Mouse (Mus musculus) midbrain, embryonic 14.5 days (tissue): ENCODE data around the gene Ldlrad3. TPM values are rescaled to one million over a fixed set of nuclear protein-coding genes. Genes with fewer than 3 reads are reported as not detected.

Experiments
- ATAC-seq: fragments of 200-750 bp; cut with Nextera tagmentation; 2 replicates; pipeline ENCODE4 v1.8.0; 2017; ENCODE audit warnings: moderate number of reproducible peaks, moderate library complexity; ENCODE audit not compliant: low FRiP score, low TSS enrichment
- DNase-seq: peaks from one replicate; pipeline ENCODE4 v3.0.0-alpha.2; 2015
- H3K27ac ChIP-seq: fragments of 300-500 bp; sonication (generic); replicated peaks from 2 replicates; pipeline ENCODE4 v1.5.1; 2014; ENCODE audit warnings: mild to moderate bottlenecking, low read depth, low read length, moderate library complexity
- H3K27me3 ChIP-seq: fragments of 300-500 bp; sonication (generic); 2 replicates; pipeline ENCODE4 v1.6.1; 2014; ENCODE audit warnings: low read length, control low read depth, mixed read lengths; ENCODE audit not compliant: control insufficient read depth, insufficient read depth
- H3K36me3 ChIP-seq: fragments of 300-500 bp; sonication (generic); 2 replicates; pipeline ENCODE4 v1.6.1; 2014; ENCODE audit warnings: low read length, control low read depth; ENCODE audit not compliant: control insufficient read depth, insufficient read depth
- H3K4me1 ChIP-seq: fragments of 300-500 bp; sonication (generic); 2 replicates; pipeline ENCODE4 v1.6.1; 2014; ENCODE audit warnings: mild to moderate bottlenecking, antibody characterized with exemption, low read length, control low read depth; ENCODE audit not compliant: control insufficient read depth, insufficient read depth
- H3K4me2 ChIP-seq: fragments of 300-500 bp; sonication (generic); 2 replicates; pipeline ENCODE4 v1.6.1; 2014; ENCODE audit warnings: mild to moderate bottlenecking, low read length, moderate library complexity
- H3K4me3 ChIP-seq: fragments of 300-500 bp; sonication (generic); replicated peaks from 2 replicates; pipeline ENCODE4 v1.5.1; 2014; ENCODE audit warnings: low read depth, low read length
- H3K9ac ChIP-seq: fragments of 300-500 bp; sonication (generic); replicated peaks from 2 replicates; pipeline ENCODE4 v1.6.1; 2014; ENCODE audit warnings: mild to moderate bottlenecking, low read length, moderate library complexity
- H3K9me3 ChIP-seq: fragments of 300-500 bp; sonication (generic); 2 replicates; pipeline ENCODE4 v1.6.1; 2016; ENCODE audit warnings: low read length, control low read depth, mixed read lengths; ENCODE audit not compliant: control insufficient read depth
- WGBS: fragments of 180-500 bp; shearing (Covaris S2); extraction: QIAGEN DNeasy Blood & Tissue Kit; methylation state at CpG from one replicate; pipeline ENCODE4 v1.1.7; 2014; 5-methylcytosine and 5-hydroxymethylcytosine counted together
- polyA plus RNA-seq: library from polyadenylated mRNA; unstranded; fragments of >200 nt; fragmentation: Nextera tagmentation; extraction: Ambion mirVana; gene quantifications from 2 replicates; pipeline ENCODE4 v1.2.1, GENCODE M21; 2014

The Ldlrad3 gene
- polyA plus RNA-seq, 1 experiment from 2014 or later: 34.0 TPM

- DNase-seq (no peak), ATAC-seq (no peak)
- 100% methylated on average over 1 of the region's 1 CpGs for WGBS
- Histone ChIP-seq H3K4me1 (peaks cover 10% of the 10 kb centered on the region; the same call in 1 of the 2 replicates), H3K27me3 (no peaks in the 10 kb centered on the region), H3K36me3 (no peaks in the 10 kb centered on the region), H3K9ac (no peak overlapping the region), H3K9me3 (no peaks in the 10 kb centered on the region), H3K27ac (no peak overlapping the region), H3K4me2 (no peak overlapping the region), H3K4me3 (no peak overlapping the region)
Measured at GRCm38 (mm10) chr2:101935006-101935405, 251.2 kb downstream of the Ldlrad3 start.

DNA sequence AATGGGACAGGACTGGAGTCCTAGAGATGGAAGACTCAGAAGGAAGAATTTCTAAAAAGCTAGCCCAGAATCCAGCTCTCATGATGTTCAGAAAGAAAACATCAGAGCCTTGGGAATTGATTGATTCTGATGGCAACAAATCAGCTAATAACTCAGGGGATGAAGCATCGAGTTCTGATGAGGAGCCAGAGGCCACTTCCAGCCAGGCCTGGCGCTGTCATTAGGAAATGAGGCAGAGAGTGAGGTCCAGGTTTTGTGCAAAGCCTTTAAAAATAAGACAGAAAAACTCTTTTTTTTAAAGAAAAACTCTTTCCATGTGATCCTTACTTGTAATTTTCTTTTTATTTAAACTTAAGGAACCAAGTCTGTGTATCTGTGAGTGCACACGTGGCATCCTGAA is 252.9 kb downstream of the Ldlrad3 start:
- WGBS: 79% methylated on average over 3 of the region's 3 CpGs
- Histone ChIP-seq H3K27me3 (no peaks in the 10 kb centered on the region), H3K36me3 (no peaks in the 10 kb centered on the region), H3K4me3 (no peak overlapping the region), H3K4me2 (no peak overlapping the region), H3K9ac (no peak overlapping the region), H3K27ac (no peak overlapping the region), H3K9me3 (no peaks in the 10 kb centered on the region), H3K4me1 (peaks cover 10% of the 10 kb centered on the region; the same call in 1 of the 2 replicates)
- ATAC-seq (no peak), DNase-seq (no peak)

- no peaks in the 10 kb centered on the region for H3K27me3 ChIP-seq
- H3K9ac ChIP-seq: no peak overlapping the region
- H3K4me1 ChIP-seq: peaks cover 10% of the 10 kb centered on the region; the same call in 1 of the 2 replicates
- no peaks in the 10 kb centered on the region for H3K9me3 ChIP-seq
- peak; percentile 60 for DNase-seq
- peak overlapping the region; percentile 49 for H3K27ac ChIP-seq
- no peaks in the 10 kb centered on the region for H3K36me3 ChIP-seq
- H3K4me3 ChIP-seq: no peak overlapping the region
- ATAC-seq: no peak; the same call in 1 of the 2 replicates
- H3K4me2 ChIP-seq: no peak overlapping the region
- 49% methylated on average over 14 of the region's 14 CpGs for WGBS
Measured at GRCm38 (mm10) chr2:101932169-101932936, 253.8 kb downstream of the Ldlrad3 start.

GRCm38 (mm10) chr2:101925591-101926188 is 260.5 kb downstream of the Ldlrad3 start:
- H3K4me1 ChIP-seq: peaks cover 13% of the 10 kb centered on the region
- H3K9ac ChIP-seq: no peak overlapping the region
- no peaks in the 10 kb centered on the region for H3K36me3 ChIP-seq
- no peak overlapping the region for H3K4me3 ChIP-seq
- no peaks in the 10 kb centered on the region for H3K27me3 ChIP-seq
- DNase-seq: peak; percentile 65
- ATAC-seq: no peak; the same call in 1 of the 2 replicates
- WGBS: 12% methylated on average over 12 of the region's 12 CpGs
- H3K27ac ChIP-seq: 0 out of 2 replicates have a peak overlapping the region, but pooled peaks have one; percentile 21
- no peaks in the 10 kb centered on the region for H3K9me3 ChIP-seq
- peak overlapping the region; percentile 15; the same call in 1 of the 2 replicates for H3K4me2 ChIP-seq

DNA sequence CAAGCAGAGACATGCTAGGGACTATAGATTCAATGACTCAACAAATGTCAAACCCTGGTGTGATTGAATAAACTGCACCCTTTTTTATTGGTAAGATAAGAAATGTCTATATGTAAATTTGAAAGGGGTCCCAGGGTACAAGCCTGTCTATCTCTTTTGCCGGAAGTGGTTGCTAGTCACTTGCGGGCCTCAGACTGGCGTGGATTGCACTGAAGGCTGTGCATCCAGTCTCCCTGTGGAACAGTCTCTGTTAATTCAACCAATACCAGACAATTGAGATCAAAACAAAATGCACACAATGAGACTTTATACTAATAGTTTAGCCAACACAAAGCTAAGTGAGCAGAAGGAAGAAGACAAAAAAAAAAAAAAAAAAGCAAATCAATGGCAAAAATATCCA is 261.0 kb downstream of the Ldlrad3 start:
- Histone ChIP-seq H3K36me3 (no peaks in the 10 kb centered on the region), H3K9ac (no peak overlapping the region), H3K4me2 (no peak overlapping the region; the same call in 1 of the 2 replicates), H3K4me1 (peaks cover 18% of the 10 kb centered on the region), H3K27me3 (no peaks in the 10 kb centered on the region), H3K27ac (no peak overlapping the region), H3K9me3 (no peaks in the 10 kb centered on the region), H3K4me3 (no peak overlapping the region)
- ATAC-seq (no peak), DNase-seq (no peak)
- 59% methylated on average over 3 of the region's 3 CpGs for WGBS

GRCm38 (mm10) chr2:101923181-101923580 is 263.0 kb downstream of the Ldlrad3 start:
- H3K4me3 ChIP-seq: no peak overlapping the region
- H3K4me1 ChIP-seq: peaks cover 18% of the 10 kb centered on the region
- H3K9me3 ChIP-seq: no peaks in the 10 kb centered on the region
- no peak overlapping the region for H3K27ac ChIP-seq
- WGBS: 83% methylated on average over 4 of the region's 4 CpGs
- no peak overlapping the region for H3K9ac ChIP-seq
- ATAC-seq (no peak), DNase-seq (no peak)
- H3K27me3 ChIP-seq: no peaks in the 10 kb centered on the region
- H3K36me3 ChIP-seq: no peaks in the 10 kb centered on the region
- H3K4me2 ChIP-seq: no peak overlapping the region

DNA sequence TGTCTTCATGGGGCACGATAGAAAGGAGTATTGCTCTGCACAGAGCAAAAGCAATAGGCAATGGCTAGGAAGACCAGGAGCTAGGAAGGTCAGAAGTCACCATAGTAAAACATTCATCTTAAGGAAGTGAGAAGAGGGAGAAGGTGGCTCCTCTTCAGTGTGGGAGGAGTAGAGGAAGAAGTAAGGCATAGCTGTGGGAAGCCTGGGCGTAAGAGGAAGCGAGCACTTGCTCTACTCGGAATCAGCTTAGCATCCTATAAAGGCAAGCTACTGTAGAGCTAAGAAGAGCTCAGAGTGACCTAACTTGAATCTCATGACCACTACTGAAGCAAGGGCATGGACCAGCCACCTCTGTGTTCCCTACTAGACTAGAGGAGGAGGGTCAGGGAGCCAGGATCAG is 263.9 kb downstream of the Ldlrad3 start:
- Histone ChIP-seq H3K4me2 (no peak overlapping the region), H3K4me3 (no peak overlapping the region), H3K4me1 (peaks cover 18% of the 10 kb centered on the region), H3K9ac (no peak overlapping the region), H3K9me3 (no peaks in the 10 kb centered on the region), H3K36me3 (no peaks in the 10 kb centered on the region), H3K27me3 (no peaks in the 10 kb centered on the region), H3K27ac (no peak overlapping the region)
- DNase-seq (no peak), ATAC-seq (no peak)
- WGBS: 98% methylated on average over 4 of the region's 4 CpGs

GRCm38 (mm10) chr2:101920136-101920554 is 266.0 kb downstream of the Ldlrad3 start:
- ATAC-seq (no peak), DNase-seq (peak; percentile 43)
- peaks cover 8% of the 10 kb centered on the region for H3K4me1 ChIP-seq
- H3K27ac ChIP-seq: no peak overlapping the region
- H3K36me3 ChIP-seq: no peaks in the 10 kb centered on the region
- 31% methylated on average over 2 of the region's 2 CpGs for WGBS
- H3K4me3 ChIP-seq: no peak overlapping the region
- no peak overlapping the region for H3K9ac ChIP-seq
- 0 out of 2 replicates have a peak, but pooled peaks cover 4% of the 10 kb centered on the region for H3K9me3 ChIP-seq
- no peak overlapping the region for H3K4me2 ChIP-seq
- H3K27me3 ChIP-seq: no peaks in the 10 kb centered on the region
